Mouse (Mus musculus) cortical plate, adult 2 months (tissue): ENCODE measurements around the gene Dtx3.

ENCODE experiments used
- CTCF ChIP-seq: fragments of 200-500 bp; IDR thresholded peaks from 2 replicates; pipeline ENCODE4 v1.5.1; 2011; ENCODE audit warnings: mild to moderate bottlenecking, control low read depth, low read length; ENCODE audit not compliant: insufficient read depth; ENCODE audit errors: extremely low read depth
- POLR2A ChIP-seq: fragments of 200-500 bp; IDR thresholded peaks from 2 replicates; pipeline ENCODE4 v1.6.1; 2011; ENCODE audit warnings: mild to moderate bottlenecking, low read length, control low read depth; ENCODE audit not compliant: insufficient read depth; ENCODE audit errors: extremely low read depth

DNA sequence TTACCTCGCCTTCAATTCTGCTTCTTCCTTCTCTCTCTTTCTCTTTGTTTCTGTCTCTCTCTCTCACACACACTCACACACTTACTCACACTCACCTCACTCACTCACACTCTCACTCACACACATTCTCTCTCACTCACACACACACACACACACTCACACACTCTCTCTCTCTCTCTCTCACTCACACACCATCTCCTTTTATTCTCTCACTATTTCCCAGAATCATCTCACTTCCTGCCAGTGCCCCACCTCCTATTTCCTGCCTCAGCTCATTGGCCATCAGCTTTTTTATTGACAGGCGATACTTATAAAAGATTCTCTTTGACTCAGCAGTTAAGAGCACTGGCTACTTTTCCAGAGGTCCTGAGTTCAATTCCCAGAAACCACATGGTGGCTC, 22.8 kb upstream of the Dtx3 start:
- TF ChIP-seq CTCF (no peak), POLR2A (no peak)
